Mouse (Mus musculus): ENCODE data around the gene Lrrc4.

- no peak for TF ChIP-seq CTCF (IDR thresholded peaks at IDR 0.05; ENCODE audit: insufficient read depth, low read depth, low read length)
- no peak for TF ChIP-seq POLR2A (IDR thresholded peaks at IDR 0.05; ENCODE audit: insufficient read depth, low read depth, low read length)
Observed at GRCm38 (mm10) chr6:28704612-28705011, 126.9 kb downstream of the Lrrc4 start.
